Mouse (Mus musculus): ENCODE results near the gene Rtkn. TPM values are rescaled to one million over a fixed set of nuclear protein-coding genes. Genes with fewer than 3 reads are reported as not detected.

The Rtkn gene
- 16.3 TPM for polyA plus RNA-seq (2021)

DNA sequence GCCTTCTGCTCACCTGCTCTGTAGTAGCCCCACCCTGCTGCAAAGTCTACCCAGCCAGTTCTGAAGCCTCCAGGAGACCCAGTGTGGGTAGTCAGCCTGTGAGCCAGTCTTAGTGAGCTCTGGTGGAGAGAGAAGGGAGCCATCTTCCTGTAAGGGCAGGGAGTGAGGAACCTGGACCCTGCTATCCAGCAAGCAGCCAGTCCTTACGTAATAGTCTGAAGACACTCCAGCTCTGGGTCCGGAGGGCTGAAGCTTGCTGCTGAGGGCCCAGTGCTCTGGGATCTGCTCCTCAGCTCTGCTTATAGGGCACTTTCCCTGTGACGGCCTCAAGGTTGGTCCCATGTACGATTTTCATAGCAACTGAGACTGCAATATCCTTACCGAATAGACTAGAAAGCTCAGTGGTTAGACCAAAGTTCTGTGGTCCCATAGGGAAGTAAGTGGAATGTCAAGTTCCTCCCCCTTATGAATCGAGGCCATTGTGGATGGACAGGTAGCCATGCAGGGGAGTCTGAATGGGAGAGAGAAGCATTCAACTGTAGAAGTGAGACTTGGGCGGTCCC, at the start of gene Rtkn:
TSS of gene Rtkn (plus strand) at position 513 of the 563 bp plus-strand sequence.
- no peak for ATAC-seq
- POLR2A ChIA-PET = interaction anchor here (0.8 to 1.2 kb wide), 2 partner anchors 14 to 57 kb away, joined by 3 read pairs; partner anchors contain the start of gene Pcgf1
- in situ Hi-C loops (cut with MboI; ENCODE audit: low pct_unique_long_range_greater_than_20kb) = no loop called here
- TF ChIP-seq CTCF (IDR thresholded peaks at IDR 0.05) = no peak
- no peaks in the 10 kb centered on the region for H3K27me3 ChIP-seq
- CTCF ChIA-PET = no interaction called here
- DNase-seq (ENCODE audit: low read depth, low spot score) = no peak

DNA sequence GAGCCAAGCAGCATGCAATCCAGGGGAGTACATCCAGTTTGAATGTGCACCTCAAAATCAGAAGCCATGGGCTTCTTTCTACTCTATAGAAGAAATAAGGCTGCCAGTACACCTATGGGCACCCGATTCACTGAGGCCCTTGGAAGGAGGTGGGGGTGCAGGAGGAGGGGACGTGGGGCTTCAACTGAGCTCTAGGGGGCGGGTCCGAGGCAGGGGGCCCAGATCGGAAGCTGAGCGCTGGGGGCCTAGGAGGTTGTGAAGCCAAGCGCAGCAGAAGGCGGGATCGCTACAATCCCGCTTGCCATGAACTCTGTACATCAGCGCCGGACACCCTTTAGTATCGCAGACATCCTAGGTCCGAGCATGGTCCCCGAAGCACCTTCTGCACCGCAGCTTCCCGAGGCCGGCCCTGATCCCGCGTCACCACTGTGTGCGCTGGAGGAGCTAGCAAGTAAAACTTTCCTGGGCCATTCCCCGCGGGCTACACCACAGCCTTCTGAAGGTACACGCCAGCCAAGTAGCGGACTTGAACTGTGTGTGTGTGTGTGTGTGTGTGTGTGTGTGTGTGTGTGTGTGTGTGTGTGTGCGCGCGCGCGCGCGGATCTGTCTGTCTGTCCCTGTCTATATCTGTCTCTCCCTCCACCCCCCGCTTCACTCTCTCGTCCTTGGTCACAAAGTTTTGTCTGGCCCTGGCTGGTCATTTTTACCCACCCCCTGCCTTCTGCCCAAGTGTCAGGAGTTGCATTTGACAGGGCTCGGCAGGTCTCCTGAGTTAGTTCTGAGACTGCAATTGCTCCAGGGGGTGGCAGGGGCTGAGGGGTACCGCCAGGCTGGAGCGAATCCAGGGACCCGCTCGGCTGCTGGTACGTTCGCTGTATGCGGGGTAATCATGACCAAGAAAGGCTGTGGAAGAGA, 48.9 kb upstream of the Rtkn start, which contains the start of gene Lbx2:
TSS of gene Lbx2 (plus strand) at position 247 of the 915 bp plus-strand sequence.
- in situ Hi-C loops (cut with MboI; ENCODE audit: low pct_unique_long_range_greater_than_20kb) = no loop called here
- POLR2A ChIA-PET = no interaction called here
- DNase-seq (ENCODE audit: low read depth, low spot score) (no peak), ATAC-seq (no peak)
- peaks cover 8% of the 10 kb centered on the region for H3K27me3 ChIP-seq
- CTCF ChIA-PET = interaction anchor here (1.1 kb wide), 1 partner anchor 8 kb away, joined by 3 read pairs; no protein-coding TSS in a partner anchor
- no peak for TF ChIP-seq CTCF (IDR thresholded peaks at IDR 0.05)

DNA sequence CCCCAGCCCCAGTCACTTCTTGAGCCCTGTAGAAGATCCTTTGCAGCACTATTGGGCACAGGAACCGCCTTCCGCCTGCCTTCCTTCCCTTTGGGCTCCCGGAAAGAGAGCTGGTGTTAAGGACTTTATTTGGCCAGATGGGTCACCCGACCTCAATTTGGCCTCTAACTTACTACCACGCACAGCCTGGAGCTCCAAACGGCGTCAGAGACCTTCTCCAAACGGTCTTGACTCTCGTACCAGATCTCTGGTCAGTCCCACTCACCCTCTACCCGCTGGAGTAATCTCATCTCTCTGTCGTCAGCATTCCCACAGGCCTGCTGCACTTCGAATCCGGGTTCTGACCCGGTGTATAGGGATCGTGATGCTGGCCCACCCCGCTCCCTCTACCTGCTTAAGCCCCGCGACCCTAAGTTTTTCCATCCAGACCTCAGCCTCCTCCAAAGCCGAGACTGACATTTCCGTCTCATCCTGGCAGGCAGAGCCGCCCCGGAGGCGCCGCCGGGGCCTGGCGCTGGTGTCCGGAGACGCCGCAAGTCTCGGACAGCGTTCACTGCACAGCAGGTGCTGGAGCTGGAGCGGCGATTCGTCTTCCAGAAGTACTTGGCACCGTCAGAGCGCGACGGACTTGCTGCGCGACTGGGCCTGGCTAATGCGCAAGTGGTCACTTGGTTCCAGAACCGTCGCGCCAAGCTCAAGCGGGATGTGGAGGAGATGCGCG, 47.9 kb upstream of the Rtkn start:
- ATAC-seq (no peak), DNase-seq (ENCODE audit: low read depth, low spot score) (no peak)
- ChIA-PET POLR2A (interaction anchor here (0.9 kb wide), 1 partner anchor 9 kb away, joined by 3 read pairs; no protein-coding TSS in a partner anchor), CTCF (interaction anchor here (1.1 kb wide), 2 partner anchors 9 to 90 kb away, joined by 3 read pairs; no protein-coding TSS in a partner anchor)
- in situ Hi-C loops (cut with MboI; ENCODE audit: low pct_unique_long_range_greater_than_20kb) = no loop called here
- H3K27me3 ChIP-seq = peaks cover 8% of the 10 kb centered on the region
- no peak for TF ChIP-seq CTCF (IDR thresholded peaks at IDR 0.05)

DNA sequence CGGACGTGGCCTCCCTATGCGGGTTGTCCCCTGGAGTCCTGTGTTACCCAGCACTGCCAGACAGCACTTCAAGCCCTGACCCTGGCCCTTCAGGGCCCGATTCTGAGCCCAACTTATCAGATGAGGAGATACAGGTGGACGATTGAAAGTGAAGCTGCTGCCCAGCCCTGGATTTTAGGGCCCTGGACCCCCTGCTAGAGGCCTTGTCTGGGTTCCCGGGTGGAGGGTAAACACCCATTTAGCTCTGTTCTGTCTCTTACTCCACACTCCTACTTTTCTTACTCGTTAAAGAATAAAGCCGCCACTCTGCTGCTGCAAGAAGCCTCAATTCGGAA, 47.4 kb upstream of the Rtkn start:
- no peak for TF ChIP-seq CTCF (IDR thresholded peaks at IDR 0.05)
- ChIA-PET POLR2A (interaction anchor here (0.9 kb wide), 1 partner anchor 9 kb away, joined by 3 read pairs; no protein-coding TSS in a partner anchor), CTCF (interaction anchor here (1.1 kb wide), 1 partner anchor 91 kb away, joined by 3 read pairs; no protein-coding TSS in a partner anchor)
- H3K27me3 ChIP-seq = peaks cover 8% of the 10 kb centered on the region
- no peak for DNase-seq (ENCODE audit: low read depth, low spot score)
- no peak for ATAC-seq
- in situ Hi-C loops (cut with MboI; ENCODE audit: low pct_unique_long_range_greater_than_20kb) = no loop called here

DNA sequence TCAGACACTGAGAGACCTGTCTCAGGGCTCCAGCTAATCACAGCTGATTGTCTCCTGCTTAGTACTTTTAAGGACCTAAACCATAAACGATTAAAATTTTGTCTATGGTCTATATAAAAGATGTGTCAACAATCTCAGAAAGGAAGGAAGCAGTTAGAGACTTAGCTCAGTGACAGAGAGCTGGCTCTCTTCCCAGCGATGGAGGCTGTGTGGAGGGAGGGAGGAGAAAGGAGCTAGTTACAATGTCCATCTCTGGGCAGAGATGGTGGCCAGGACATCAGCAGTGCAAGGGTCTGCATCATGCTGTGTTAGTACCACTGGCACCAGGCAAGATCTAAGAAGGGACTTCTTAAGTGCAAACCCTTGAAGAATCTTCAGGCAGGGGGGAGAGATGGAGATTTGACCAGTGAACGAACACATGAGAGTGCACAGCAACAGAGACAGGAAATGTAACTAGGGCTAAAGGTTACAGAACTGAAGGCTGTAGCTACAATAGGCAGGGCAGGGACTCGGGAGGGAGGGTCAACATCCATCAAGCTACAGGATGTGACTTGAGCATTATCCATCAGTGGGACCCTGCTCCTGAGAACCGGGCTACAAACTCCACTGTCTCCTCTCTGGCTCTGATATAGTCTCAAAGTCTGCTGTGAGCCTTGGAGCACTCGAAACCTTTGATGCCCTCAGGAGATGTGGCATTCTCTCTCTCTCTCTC, 42.7 kb upstream of the Rtkn start:
- in situ Hi-C loops (cut with MboI; ENCODE audit: low pct_unique_long_range_greater_than_20kb) = no loop called here
- H3K27me3 ChIP-seq = peaks cover 10% of the 10 kb centered on the region
- DNase-seq (ENCODE audit: low read depth, low spot score) = no peak
- no peak for TF ChIP-seq CTCF (IDR thresholded peaks at IDR 0.05)
- no peak for ATAC-seq
- ChIA-PET CTCF (interaction anchor here (1.0 to 1.3 kb wide), 3 partner anchors 8 to 14 kb away, joined by 3 to 6 read pairs (median 3); no protein-coding TSS in a partner anchor), POLR2A (interaction anchor here (0.7 kb wide), 1 partner anchor 51 kb away, joined by 4 read pairs; no protein-coding TSS in a partner anchor)

DNA sequence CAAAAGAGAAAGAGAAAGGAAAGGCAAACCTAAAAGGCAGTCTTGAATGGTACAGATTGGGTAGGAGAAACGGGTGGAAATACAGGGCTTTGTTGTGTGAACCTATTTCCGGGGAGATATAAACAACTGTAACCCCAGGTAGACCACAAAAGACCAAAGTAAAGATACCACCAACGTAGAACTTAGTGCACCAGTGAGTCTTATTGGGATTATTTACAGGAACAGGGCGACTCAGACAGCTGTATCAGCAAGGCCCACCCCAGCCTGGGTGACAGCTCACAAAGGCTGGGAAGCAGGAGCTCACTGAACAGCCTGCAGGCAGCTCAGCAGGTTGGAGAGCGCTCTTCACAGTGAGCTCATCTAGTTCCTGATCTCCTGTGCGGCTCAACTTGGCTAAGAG, 39.3 kb upstream of the Rtkn start:
- ChIA-PET POLR2A (interaction anchor here (1.0 to 1.2 kb wide), 2 partner anchors 18 to 98 kb away, joined by 3 read pairs; partner anchors contain the start of gene Pcgf1), CTCF (interaction anchor here (1.2 to 3.5 kb wide), 4 partner anchors 16 to 99 kb away, joined by 3 to 17 read pairs (median 4); partner anchors contain the start of genes Dqx1 and Pcgf1)
- ATAC-seq = no peak
- H3K27me3 ChIP-seq = peaks cover 9% of the 10 kb centered on the region
- no peak for TF ChIP-seq CTCF (IDR thresholded peaks at IDR 0.05)
- DNase-seq (ENCODE audit: low read depth, low spot score) = no peak
- in situ Hi-C loops (cut with MboI; ENCODE audit: low pct_unique_long_range_greater_than_20kb) = no loop called here

DNA sequence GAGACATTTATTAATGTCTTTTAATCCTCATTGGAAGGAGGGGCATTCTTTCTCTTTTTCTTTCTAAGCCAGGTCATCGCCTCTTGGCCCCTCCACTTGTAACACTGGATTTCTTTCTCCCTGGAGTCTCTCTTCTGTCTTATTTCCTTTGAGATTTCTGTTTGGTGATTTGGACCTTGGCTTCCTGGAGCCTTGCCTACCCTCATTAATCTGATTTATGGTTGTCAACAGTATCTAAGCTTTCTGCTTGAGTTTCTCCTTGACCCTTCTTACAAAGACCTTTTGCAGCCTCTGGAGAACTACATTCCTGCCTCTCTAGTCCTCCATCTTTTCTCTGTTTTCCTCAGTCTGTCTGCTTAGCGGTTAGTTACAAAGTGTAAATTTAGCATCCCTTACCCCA, 36.9 kb upstream of the Rtkn start:
- in situ Hi-C loops (cut with MboI; ENCODE audit: low pct_unique_long_range_greater_than_20kb) = no loop called here
- CTCF ChIA-PET = interaction anchor here (1.7 kb wide), 1 partner anchor 102 kb away, joined by 4 read pairs; no protein-coding TSS in a partner anchor
- DNase-seq (ENCODE audit: low read depth, low spot score) = no peak

DNA sequence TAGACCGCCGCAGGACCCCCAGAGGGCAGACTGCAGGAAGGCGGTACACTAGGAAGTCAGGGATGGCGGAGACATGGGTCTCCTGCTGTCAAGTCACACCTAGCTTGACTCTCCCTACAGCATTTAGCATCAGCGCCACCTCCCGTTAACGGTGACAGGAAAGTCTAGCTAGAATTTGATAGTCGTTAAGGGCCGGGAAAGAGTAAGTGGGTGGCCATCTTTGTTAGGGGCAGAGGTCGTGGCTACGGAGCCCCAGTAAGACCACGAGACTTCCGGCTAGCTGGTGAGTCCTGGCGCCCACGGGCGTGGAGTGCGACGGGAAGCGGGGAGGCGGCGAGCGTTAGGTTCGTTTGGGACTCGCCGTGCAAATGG, 34.0 kb upstream of the Rtkn start, which contains the start of the genes Ccdc142 and Gm42688:
TSS of gene Ccdc142 (plus strand) at position 286 of the 372 bp plus-strand sequence.
TSS of gene Gm42688 (plus strand) at position 302 of the 372 bp plus-strand sequence.
- no peak for TF ChIP-seq CTCF (IDR thresholded peaks at IDR 0.05)
- peak; percentile 82 for ATAC-seq
- CTCF ChIA-PET = interaction anchor here (0.7 to 3.5 kb wide), 12 partner anchors 9 to 105 kb away, joined by 3 to 40 read pairs (median 4); partner anchors contain the start of genes Dok1 and Pcgf1
- H3K27me3 ChIP-seq = peaks cover 2% of the 10 kb centered on the region
- DNase-seq (ENCODE audit: low read depth, low spot score) = no peak
- in situ Hi-C loops (cut with MboI; ENCODE audit: low pct_unique_long_range_greater_than_20kb) = loop anchor here (5.0 kb wide), 1 partner anchor 104 kb away; no protein-coding TSS in a partner anchor
- POLR2A ChIA-PET = no interaction called here

More for the DNA sequence above, 36.9 kb upstream of the Rtkn start:
- peaks cover 9% of the 10 kb centered on the region for H3K27me3 ChIP-seq
- TF ChIP-seq CTCF (IDR thresholded peaks at IDR 0.05) = no peak
- no peak for ATAC-seq
- POLR2A ChIA-PET = interaction anchor here (0.6 to 1.3 kb wide), 3 partner anchors 20 to 162 kb away, joined by 3 to 6 read pairs (median 4); no protein-coding TSS in a partner anchor
